Mouse (Mus musculus): ENCODE data around the gene Igsf10. TPM values are rescaled to one million over a fixed set of nuclear protein-coding genes. Genes with fewer than 3 reads are reported as not detected.

Igsf10 gene
- polyA plus RNA-seq, 1 experiment from 2014 or later, result 4.6 TPM

DNA sequence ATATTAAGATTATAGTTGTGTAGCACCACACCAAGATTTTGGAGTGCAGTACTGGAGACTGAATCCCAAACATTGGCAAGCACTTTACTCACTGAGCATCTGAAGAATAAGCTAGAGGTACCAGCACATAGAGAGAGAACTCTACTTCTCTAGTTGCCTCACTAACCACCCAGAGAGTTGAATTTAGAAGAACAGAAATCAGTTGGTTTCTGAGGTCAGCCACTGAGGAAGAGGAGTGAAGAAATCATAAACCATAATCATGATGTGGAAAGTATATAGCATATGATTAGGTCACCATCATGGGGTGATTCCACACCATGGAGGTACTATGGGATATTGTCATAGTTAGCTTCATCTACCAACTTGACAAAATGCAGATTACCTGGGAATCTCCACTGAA is 7.6 kb upstream of the Igsf10 start:
- Histone ChIP-seq H3K36me3 (ENCODE audit: control insufficient read depth, insufficient read depth, low read length) (no peaks in the 10 kb centered on the region), H3K9me3 (ENCODE audit: control insufficient read depth, low read length) (no peaks in the 10 kb centered on the region), H3K4me1 (ENCODE audit: control insufficient read depth, insufficient read depth, low read length) (no peaks in the 10 kb centered on the region), H3K9ac (ENCODE audit: low read length) (no peak overlapping the region), H3K4me2 (ENCODE audit: low read depth, severe bottlenecking) (no peak overlapping the region), H3K4me3 (ENCODE audit: low read depth, low read length) (no peak overlapping the region), H3K27me3 (ENCODE audit: control insufficient read depth, insufficient read depth, low read length) (no peaks in the 10 kb centered on the region), H3K27ac (replicated peaks; ENCODE audit: low read depth, low read length) (no peak overlapping the region)
- ATAC-seq (ENCODE audit: insufficient number of reproducible peaks, low FRiP score, low TSS enrichment, low read depth), result no peak
- DNase-seq (ENCODE audit: low spot score), result no peak

DNA sequence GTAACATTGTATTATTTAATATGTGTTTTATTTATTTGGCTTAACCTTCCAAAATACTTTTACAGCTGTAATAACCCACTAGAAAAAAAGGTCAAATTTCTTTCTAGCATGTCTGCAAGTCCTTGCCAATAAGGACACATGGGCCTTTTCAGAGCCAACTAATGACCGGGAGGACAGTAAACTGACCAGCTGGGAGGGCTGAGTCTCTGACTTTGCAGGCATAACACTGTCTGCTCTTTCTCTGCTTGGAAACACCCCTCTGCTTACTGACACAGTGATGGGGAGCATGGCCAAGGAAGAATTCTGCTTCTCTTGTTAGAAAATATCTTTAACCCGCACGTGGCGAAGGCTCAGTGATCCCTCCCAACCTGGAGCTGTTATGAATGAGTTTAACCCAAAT is 1.2 kb downstream of the Igsf10 start:
- peaks cover 4% of the 10 kb centered on the region; the same call in 1 of the 2 replicates for H3K4me1 ChIP-seq (ENCODE audit: control insufficient read depth, insufficient read depth, low read length)
- H3K27me3 ChIP-seq (ENCODE audit: control insufficient read depth, insufficient read depth, low read length), result no peaks in the 10 kb centered on the region
- H3K4me2 ChIP-seq (ENCODE audit: low read depth, severe bottlenecking), result peak overlapping the region; percentile 72; the same call in 1 of the 2 replicates
- no peaks in the 10 kb centered on the region for H3K9me3 ChIP-seq (ENCODE audit: control insufficient read depth, low read length)
- no peak for ATAC-seq (ENCODE audit: insufficient number of reproducible peaks, low FRiP score, low TSS enrichment, low read depth)
- H3K4me3 ChIP-seq (ENCODE audit: low read depth, low read length), result peak overlapping the region; percentile 62; the same call in 1 of the 2 replicates
- H3K9ac ChIP-seq (ENCODE audit: low read length), result no peak overlapping the region
- no peaks in the 10 kb centered on the region for H3K36me3 ChIP-seq (ENCODE audit: control insufficient read depth, insufficient read depth, low read length)
- WGBS, result 71% methylated on average over 4 of the region's 4 CpGs
- no peak for DNase-seq (ENCODE audit: low spot score)
- no peak overlapping the region for H3K27ac ChIP-seq (replicated peaks; ENCODE audit: low read depth, low read length)

DNA sequence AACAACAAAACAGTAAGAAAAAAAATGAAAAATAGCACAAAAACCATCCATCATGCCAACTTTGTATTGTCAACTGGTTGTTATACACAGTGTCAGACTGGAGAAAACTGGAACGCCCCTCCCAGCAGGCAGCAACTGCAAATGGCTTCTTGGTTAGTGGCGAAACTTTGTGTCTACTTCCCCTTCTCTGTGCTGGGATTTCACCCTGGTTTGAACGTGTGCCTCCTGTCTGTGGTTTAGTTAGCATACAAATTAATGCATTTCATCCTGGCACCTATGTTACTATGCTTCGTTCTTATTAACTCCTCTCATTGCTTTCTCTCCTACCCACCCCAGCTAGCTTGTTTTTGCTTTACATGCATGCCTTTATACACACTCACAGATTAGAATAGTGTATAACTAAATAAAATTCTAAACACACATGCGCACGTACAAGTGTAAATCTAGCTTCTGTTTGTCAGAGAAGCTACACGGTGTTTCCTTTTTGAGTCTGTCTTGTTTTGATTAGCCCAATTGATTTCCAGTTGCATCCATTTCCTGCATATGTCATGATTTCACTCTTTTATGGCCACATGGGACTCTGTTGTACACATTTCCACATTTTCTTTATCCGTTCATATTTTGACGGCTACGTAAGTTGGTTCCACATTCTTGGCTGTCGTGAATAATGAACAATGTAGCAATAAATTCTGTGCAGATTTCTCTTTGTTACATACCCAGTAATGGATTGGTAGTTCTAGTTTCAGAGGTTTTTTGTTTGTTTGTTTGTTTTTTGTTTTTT is 2.4 kb downstream of the Igsf10 start:
- H3K9me3 ChIP-seq (ENCODE audit: control insufficient read depth, low read length), result no peaks in the 10 kb centered on the region
- H3K36me3 ChIP-seq (ENCODE audit: control insufficient read depth, insufficient read depth, low read length), result no peaks in the 10 kb centered on the region
- ATAC-seq (ENCODE audit: insufficient number of reproducible peaks, low FRiP score, low TSS enrichment, low read depth) (no peak), DNase-seq (ENCODE audit: low spot score) (no peak)
- no peak overlapping the region for H3K4me2 ChIP-seq (ENCODE audit: low read depth, severe bottlenecking)
- peaks cover 4% of the 10 kb centered on the region; the same call in 1 of the 2 replicates for H3K4me1 ChIP-seq (ENCODE audit: control insufficient read depth, insufficient read depth, low read length)
- no peak overlapping the region for H3K9ac ChIP-seq (ENCODE audit: low read length)
- WGBS, result 81% methylated on average over 11 of the region's 11 CpGs
- no peak overlapping the region for H3K27ac ChIP-seq (replicated peaks; ENCODE audit: low read depth, low read length)
- no peak overlapping the region for H3K4me3 ChIP-seq (ENCODE audit: low read depth, low read length)
- no peaks in the 10 kb centered on the region for H3K27me3 ChIP-seq (ENCODE audit: control insufficient read depth, insufficient read depth, low read length)

DNA sequence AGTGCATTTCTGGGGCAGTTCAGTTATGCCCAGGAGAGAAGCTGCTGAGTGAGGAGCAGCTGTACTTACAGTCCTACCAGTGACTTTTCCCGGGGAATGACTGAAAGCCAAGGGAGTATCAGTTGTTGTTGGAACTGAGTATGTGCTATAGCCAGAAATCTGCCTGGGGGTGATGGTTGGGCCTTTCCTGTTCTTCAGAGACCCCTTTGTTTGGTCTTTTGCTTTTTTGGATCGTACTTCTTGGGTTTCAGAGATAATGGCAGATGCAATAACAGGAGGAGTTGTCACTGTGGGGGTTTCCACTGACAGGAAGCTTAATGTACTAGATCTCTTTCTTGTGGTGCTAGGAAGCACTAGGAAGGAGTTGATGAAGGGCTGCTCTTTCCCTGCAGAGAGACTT is 15.7 kb downstream of the Igsf10 start:
- Histone ChIP-seq H3K4me1 (ENCODE audit: control insufficient read depth, insufficient read depth, low read length) (no peaks in the 10 kb centered on the region), H3K9me3 (ENCODE audit: control insufficient read depth, low read length) (no peaks in the 10 kb centered on the region), H3K27me3 (ENCODE audit: control insufficient read depth, insufficient read depth, low read length) (no peaks in the 10 kb centered on the region), H3K4me3 (ENCODE audit: low read depth, low read length) (no peak overlapping the region), H3K4me2 (ENCODE audit: low read depth, severe bottlenecking) (no peak overlapping the region), H3K9ac (ENCODE audit: low read length) (no peak overlapping the region), H3K27ac (replicated peaks; ENCODE audit: low read depth, low read length) (no peak overlapping the region), H3K36me3 (ENCODE audit: control insufficient read depth, insufficient read depth, low read length) (no peaks in the 10 kb centered on the region)
- DNase-seq (ENCODE audit: low spot score) (no peak), ATAC-seq (ENCODE audit: insufficient number of reproducible peaks, low FRiP score, low TSS enrichment, low read depth) (no peak)
- WGBS, result 88% methylated on average over 2 of the region's 2 CpGs

DNA sequence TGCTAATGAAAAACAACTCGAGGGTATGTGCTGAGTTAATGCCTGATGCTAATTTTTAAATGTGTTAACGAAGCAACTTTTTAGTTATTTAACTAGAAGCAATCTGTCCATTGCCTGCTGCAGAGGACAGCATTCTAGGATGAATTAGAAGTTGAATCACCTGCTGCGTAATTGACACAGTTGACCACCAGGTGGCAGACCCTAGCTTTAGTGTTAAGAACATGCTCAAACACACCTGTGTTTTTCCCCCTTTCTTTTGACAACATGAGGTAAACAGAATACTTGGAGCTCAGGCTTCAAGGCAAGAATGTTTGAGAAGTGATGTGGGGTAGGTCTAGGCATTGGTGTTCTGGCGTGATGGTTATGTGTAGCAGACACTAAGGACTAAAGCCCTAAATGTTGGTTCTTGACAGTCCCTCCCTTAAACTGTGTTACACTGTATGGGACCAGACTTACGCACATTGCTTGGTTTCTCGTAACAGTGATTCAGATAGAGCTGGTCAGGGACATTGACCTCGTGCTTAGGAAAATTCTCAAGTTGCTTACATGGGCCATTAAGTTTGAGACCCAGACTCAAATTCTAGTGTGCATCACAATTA is 22.8 kb downstream of the Igsf10 start:
- H3K27ac ChIP-seq (replicated peaks; ENCODE audit: low read depth, low read length), result no peak overlapping the region
- ATAC-seq (ENCODE audit: insufficient number of reproducible peaks, low FRiP score, low TSS enrichment, low read depth), result no peak
- 44% methylated on average over 7 of the region's 7 CpGs for WGBS

DNA sequence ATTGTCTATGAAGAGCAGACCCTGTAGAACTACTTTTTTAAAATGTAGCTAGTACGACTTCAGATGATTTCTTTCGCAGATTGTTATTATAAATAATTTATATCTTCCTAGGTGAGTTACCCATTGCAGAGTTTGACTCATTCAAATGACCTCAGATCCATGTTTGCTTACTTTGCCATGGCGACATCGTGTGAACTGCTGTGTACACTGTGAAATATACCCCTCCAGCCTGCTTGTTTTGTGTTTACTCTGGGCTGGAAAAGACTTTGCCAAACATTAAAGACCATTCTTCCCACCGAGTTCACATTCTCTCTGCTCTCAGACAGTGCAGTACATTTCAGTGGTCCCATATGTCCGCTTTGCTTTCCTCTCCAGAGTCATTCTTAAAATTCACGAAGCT is 28.1 kb downstream of the Igsf10 start:
- no peak for ATAC-seq (ENCODE audit: insufficient number of reproducible peaks, low FRiP score, low TSS enrichment, low read depth)
- 94% methylated on average over 7 of the region's 7 CpGs for WGBS
- no peaks in the 10 kb centered on the region for H3K4me1 ChIP-seq (ENCODE audit: control insufficient read depth, insufficient read depth, low read length)
- no peak overlapping the region for H3K9ac ChIP-seq (ENCODE audit: low read length)
- H3K4me3 ChIP-seq (ENCODE audit: low read depth, low read length), result no peak overlapping the region
- no peak overlapping the region for H3K4me2 ChIP-seq (ENCODE audit: low read depth, severe bottlenecking)
- H3K9me3 ChIP-seq (ENCODE audit: control insufficient read depth, low read length), result no peaks in the 10 kb centered on the region
- no peak for DNase-seq (ENCODE audit: low spot score)
- H3K36me3 ChIP-seq (ENCODE audit: control insufficient read depth, insufficient read depth, low read length), result peaks cover 2% of the 10 kb centered on the region; the same call in 1 of the 2 replicates
- H3K27me3 ChIP-seq (ENCODE audit: control insufficient read depth, insufficient read depth, low read length), result no peaks in the 10 kb centered on the region
- H3K27ac ChIP-seq (replicated peaks; ENCODE audit: low read depth, low read length), result no peak overlapping the region

More for the DNA sequence above, 22.8 kb downstream of the Igsf10 start:
- no peaks in the 10 kb centered on the region for H3K9me3 ChIP-seq (ENCODE audit: control insufficient read depth, low read length)
- peak; percentile 78 for DNase-seq (ENCODE audit: low spot score)
- no peak overlapping the region for H3K4me3 ChIP-seq (ENCODE audit: low read depth, low read length)
- peaks cover 2% of the 10 kb centered on the region; the same call in 1 of the 2 replicates for H3K36me3 ChIP-seq (ENCODE audit: control insufficient read depth, insufficient read depth, low read length)
- no peak overlapping the region for H3K9ac ChIP-seq (ENCODE audit: low read length)
- no peaks in the 10 kb centered on the region for H3K27me3 ChIP-seq (ENCODE audit: control insufficient read depth, insufficient read depth, low read length)
- no peaks in the 10 kb centered on the region for H3K4me1 ChIP-seq (ENCODE audit: control insufficient read depth, insufficient read depth, low read length)
- H3K4me2 ChIP-seq (ENCODE audit: low read depth, severe bottlenecking), result no peak overlapping the region

DNA sequence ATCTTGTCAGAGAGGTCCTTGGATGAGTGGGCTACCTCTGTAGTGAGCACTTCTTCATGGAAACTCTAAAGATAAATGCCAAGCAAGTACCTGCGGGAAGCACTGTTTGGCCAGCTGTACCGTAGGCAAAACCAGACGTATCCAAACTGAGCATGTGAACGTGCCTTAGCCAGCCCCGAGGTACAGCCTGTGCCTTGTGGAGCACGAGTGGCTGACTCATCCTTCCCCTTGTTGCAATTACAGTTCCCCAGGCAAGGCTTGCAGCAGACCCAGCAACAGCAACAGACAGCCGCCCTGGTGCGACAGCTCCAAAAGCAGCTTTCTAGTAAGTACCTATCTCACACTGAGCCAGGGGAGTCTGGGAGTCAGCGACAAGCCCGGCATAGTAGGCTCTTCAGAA is 31.6 kb downstream of the Igsf10 start:
- no peak overlapping the region for H3K4me3 ChIP-seq (ENCODE audit: low read depth, low read length)
- H3K36me3 ChIP-seq (ENCODE audit: control insufficient read depth, insufficient read depth, low read length), result no peaks in the 10 kb centered on the region
- H3K4me1 ChIP-seq (ENCODE audit: control insufficient read depth, insufficient read depth, low read length), result no peaks in the 10 kb centered on the region
- ATAC-seq (ENCODE audit: insufficient number of reproducible peaks, low FRiP score, low TSS enrichment, low read depth) (no peak), DNase-seq (ENCODE audit: low spot score) (no peak)
- WGBS, result 91% methylated on average over 10 of the region's 10 CpGs
- no peak overlapping the region for H3K4me2 ChIP-seq (ENCODE audit: low read depth, severe bottlenecking)
- no peaks in the 10 kb centered on the region for H3K9me3 ChIP-seq (ENCODE audit: control insufficient read depth, low read length)
- H3K27ac ChIP-seq (replicated peaks; ENCODE audit: low read depth, low read length), result no peak overlapping the region
- no peak overlapping the region for H3K9ac ChIP-seq (ENCODE audit: low read length)
- no peaks in the 10 kb centered on the region for H3K27me3 ChIP-seq (ENCODE audit: control insufficient read depth, insufficient read depth, low read length)

DNA sequence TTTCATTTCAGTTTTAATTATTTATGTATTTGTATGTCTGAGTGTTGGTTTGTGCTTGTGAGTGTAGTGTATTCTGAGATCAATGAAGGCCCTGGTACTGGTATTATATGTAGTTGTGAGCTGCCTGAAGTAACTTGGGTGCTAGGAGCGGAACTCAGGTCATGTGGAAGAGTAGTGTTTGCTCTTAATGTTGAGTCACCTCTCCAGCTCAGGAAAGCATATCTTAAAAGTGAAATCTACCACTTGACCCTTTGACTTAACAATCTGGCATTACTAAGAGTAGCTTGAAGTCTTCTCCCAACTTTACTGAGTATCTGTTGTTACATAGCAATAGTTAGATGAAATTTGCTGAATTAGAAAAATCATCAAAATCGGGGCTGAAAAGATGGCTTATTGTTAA is 38.7 kb downstream of the Igsf10 start:
- Histone ChIP-seq H3K27ac (replicated peaks; ENCODE audit: low read depth, low read length) (no peak overlapping the region), H3K4me3 (ENCODE audit: low read depth, low read length) (no peak overlapping the region), H3K9me3 (ENCODE audit: control insufficient read depth, low read length) (no peaks in the 10 kb centered on the region), H3K9ac (ENCODE audit: low read length) (no peak overlapping the region), H3K36me3 (ENCODE audit: control insufficient read depth, insufficient read depth, low read length) (no peaks in the 10 kb centered on the region), H3K4me2 (ENCODE audit: low read depth, severe bottlenecking) (no peak overlapping the region), H3K27me3 (ENCODE audit: control insufficient read depth, insufficient read depth, low read length) (no peaks in the 10 kb centered on the region), H3K4me1 (ENCODE audit: control insufficient read depth, insufficient read depth, low read length) (no peaks in the 10 kb centered on the region)
- 84% methylated on average over 2 of the region's 2 CpGs for WGBS
- DNase-seq (ENCODE audit: low spot score) (no peak), ATAC-seq (ENCODE audit: insufficient number of reproducible peaks, low FRiP score, low TSS enrichment, low read depth) (no peak)
